Mouse (Mus musculus): ENCODE measurements around the gene Pth. TPM values are rescaled to one million over a fixed set of nuclear protein-coding genes. Genes with fewer than 3 reads are reported as not detected.
A peak's percentile ranks its signal among the peaks of the same experiment; 100 is the strongest.

Pth gene
- polyA plus RNA-seq, 1 experiment from 2014 or later: not detected

DNA sequence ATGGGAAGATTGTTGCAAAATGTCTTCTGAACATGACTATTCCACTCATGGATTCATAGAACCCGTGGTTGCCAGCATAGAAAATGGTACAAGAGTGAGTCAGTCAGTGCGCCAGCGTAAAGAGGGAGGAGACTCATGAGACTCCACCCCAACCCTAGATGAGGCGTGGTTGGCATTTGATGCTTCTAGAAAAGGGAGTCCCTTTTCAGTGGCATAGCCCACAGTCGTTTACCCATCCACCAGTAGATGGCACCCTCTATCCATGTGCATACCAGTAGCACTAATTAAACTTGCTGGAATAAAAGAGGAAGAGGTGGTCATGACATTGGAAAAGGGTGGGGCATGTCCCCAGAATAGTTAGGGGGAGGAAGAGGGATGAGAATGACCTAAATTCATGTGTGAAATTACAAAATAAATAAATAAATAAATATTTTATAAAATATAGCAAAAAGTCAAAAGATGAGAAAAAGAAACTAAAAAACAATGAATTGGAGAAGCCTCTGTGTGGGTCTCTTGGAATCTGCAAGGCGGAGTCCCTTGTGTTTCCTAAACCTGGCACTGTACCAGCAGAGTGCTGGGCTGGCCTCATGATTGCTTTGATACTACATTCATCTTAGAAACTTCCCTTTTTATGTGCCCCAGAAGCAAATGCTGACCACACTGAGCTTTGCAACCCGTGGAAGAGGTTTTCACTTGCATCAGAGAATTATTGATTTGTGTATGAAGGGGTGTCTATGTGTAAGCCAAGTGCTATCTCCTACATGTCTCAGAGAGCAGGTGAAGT, 10.3 kb downstream of the Pth start:
- ATAC-seq (peak; percentile 98), DNase-seq (peak; percentile 83)
- Histone ChIP-seq H3K36me3 (replicated peaks; ENCODE audit: insufficient read depth, low read length) (no peaks in the 10 kb centered on the region), H3K27ac (ENCODE audit: low read depth) (no peak overlapping the region), H3K9me3 (ENCODE audit: low read length) (no peaks in the 10 kb centered on the region), H3K27me3 (ENCODE audit: insufficient read depth, low read length) (no peaks in the 10 kb centered on the region), H3K4me2 (ENCODE audit: low read depth, low read length) (peak overlapping the region; percentile 40; the same call in 1 of the 2 replicates), H3K4me1 (ENCODE audit: insufficient read depth) (no peaks in the 10 kb centered on the region), H3K9ac (replicated peaks) (no peak overlapping the region), H3K4me3 (ENCODE audit: low read depth, low read length) (no peak overlapping the region)
- TF ChIP-seq CTCF (IDR thresholded peaks at IDR 0.05; ENCODE audit: low read depth): peak; percentile 97
- TF ChIP-seq EP300 (IDR thresholded peaks at IDR 0.05; ENCODE audit: low read depth): no peak
- WGBS (ENCODE audit: insufficient replicate concordance): 11% methylated on average over 7 of the region's 7 CpGs

- H3K4me3 ChIP-seq (ENCODE audit: low read depth, low read length): no peak overlapping the region
- H3K4me1 ChIP-seq (ENCODE audit: insufficient read depth): peaks cover 3% of the 10 kb centered on the region; the same call in 1 of the 2 replicates
- no peaks in the 10 kb centered on the region for H3K36me3 ChIP-seq (replicated peaks; ENCODE audit: insufficient read depth, low read length)
- no peak overlapping the region for H3K27ac ChIP-seq (ENCODE audit: low read depth)
- no peak overlapping the region for H3K4me2 ChIP-seq (ENCODE audit: low read depth, low read length)
- ATAC-seq: no peak
- H3K9me3 ChIP-seq (ENCODE audit: low read length): no peaks in the 10 kb centered on the region
- H3K9ac ChIP-seq (replicated peaks): no peak overlapping the region
- H3K27me3 ChIP-seq (ENCODE audit: insufficient read depth, low read length): no peaks in the 10 kb centered on the region
- no peak for DNase-seq
- TF ChIP-seq EP300 (IDR thresholded peaks at IDR 0.05; ENCODE audit: low read depth) (no peak), CTCF (IDR thresholded peaks at IDR 0.05; ENCODE audit: low read depth) (no peak)
- WGBS (ENCODE audit: insufficient replicate concordance): 81% methylated on average over 1 of the region's 1 CpGs
These were observed 15.7 kb downstream of the Pth start for GRCm38 (mm10) chr7:113372682-113373081.

- Histone ChIP-seq H3K4me3 (ENCODE audit: low read depth, low read length) (peak overlapping the region; percentile 69), H3K4me2 (ENCODE audit: low read depth, low read length) (peak overlapping the region; percentile 97), H3K4me1 (ENCODE audit: insufficient read depth) (peaks cover 3% of the 10 kb centered on the region; the same call in 1 of the 2 replicates), H3K9ac (replicated peaks) (peak overlapping the region; percentile 85), H3K27me3 (ENCODE audit: insufficient read depth, low read length) (no peaks in the 10 kb centered on the region), H3K36me3 (replicated peaks; ENCODE audit: insufficient read depth, low read length) (no peaks in the 10 kb centered on the region), H3K27ac (ENCODE audit: low read depth) (peak overlapping the region; percentile 86), H3K9me3 (ENCODE audit: low read length) (no peaks in the 10 kb centered on the region)
- under 1% methylated on average over 44 of the region's 44 CpGs for WGBS (ENCODE audit: insufficient replicate concordance)
- peak; percentile 67 for TF ChIP-seq CTCF (IDR thresholded peaks at IDR 0.05; ENCODE audit: low read depth)
- TF ChIP-seq EP300 (IDR thresholded peaks at IDR 0.05; ENCODE audit: low read depth): no peak
- DNase-seq (peak; percentile 86), ATAC-seq (peak; percentile 79)
These were observed 18.6 kb downstream of the Pth start for GRCm38 (mm10) chr7:113369620-113370340.

DNA sequence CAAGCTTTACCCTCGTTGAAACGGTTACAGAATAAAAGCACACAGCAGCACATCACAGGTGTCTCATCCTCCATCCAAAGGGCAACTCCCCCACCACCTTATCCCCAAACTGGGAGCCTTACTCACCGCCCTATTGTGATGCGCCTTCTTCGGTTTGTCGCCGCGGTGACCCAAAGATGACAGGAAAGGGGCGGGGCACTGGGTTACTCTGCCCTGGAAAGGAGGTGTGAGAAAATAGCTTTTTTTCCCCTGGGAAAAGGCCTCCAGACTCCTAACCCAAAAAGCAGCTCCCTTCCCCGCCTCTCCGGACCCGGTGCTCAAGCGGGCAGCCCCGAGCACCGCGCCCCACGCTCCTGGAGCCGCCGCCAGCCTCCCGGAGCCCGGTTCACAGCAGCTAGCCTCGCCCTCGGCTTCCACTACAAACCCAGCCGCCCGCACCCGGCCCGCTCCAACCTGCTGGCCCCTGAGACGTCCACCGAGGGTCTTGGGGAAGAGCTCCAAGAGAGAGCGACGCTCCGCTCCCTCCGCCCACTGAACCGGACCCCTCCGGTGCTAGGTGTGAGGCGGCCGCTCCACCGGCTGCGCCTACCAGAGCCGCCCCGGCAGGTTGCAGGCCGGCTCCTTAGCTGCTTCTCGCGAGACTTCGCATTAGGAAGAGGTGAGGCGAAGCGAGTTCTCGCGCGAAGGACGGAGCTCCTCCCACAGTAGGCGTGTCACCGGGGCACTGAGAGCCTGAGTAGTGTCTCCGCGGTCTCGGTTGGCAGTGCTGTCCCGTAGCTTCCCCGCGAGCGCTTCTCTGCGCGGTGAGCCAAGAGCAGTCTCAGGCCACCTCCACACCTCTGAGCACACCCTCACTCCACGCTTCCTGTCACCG, 19.4 kb downstream of the Pth start, which contains the start of gene Btbd10:
Btbd10 (minus strand) TSS at position 647 of the 874 bp plus-strand sequence.
- no peaks in the 10 kb centered on the region for H3K27me3 ChIP-seq (ENCODE audit: insufficient read depth, low read length)
- no peaks in the 10 kb centered on the region for H3K36me3 ChIP-seq (replicated peaks; ENCODE audit: insufficient read depth, low read length)
- ATAC-seq (peak; percentile 98), DNase-seq (peak; percentile 99)
- WGBS (ENCODE audit: insufficient replicate concordance): 0% methylated on average over 64 of the region's 64 CpGs
- peak; percentile 86 for TF ChIP-seq EP300 (IDR thresholded peaks at IDR 0.05; ENCODE audit: low read depth)
- peak; percentile 9; the same call in 1 of the 2 replicates for TF ChIP-seq CTCF (IDR thresholded peaks at IDR 0.05; ENCODE audit: low read depth)
- peak within 1 kb of the TSS; percentile 97 for H3K4me2 ChIP-seq (ENCODE audit: low read depth, low read length)
- peak within 1 kb of the TSS; percentile 86 for H3K27ac ChIP-seq (ENCODE audit: low read depth)
- peak within 1 kb of the TSS; percentile 69 for H3K4me3 ChIP-seq (ENCODE audit: low read depth, low read length)
- H3K9me3 ChIP-seq (ENCODE audit: low read length): no peaks in the 10 kb centered on the region
- peaks cover 3% of the 10 kb centered on the region; the same call in 1 of the 2 replicates for H3K4me1 ChIP-seq (ENCODE audit: insufficient read depth)
- H3K9ac ChIP-seq (replicated peaks): peak within 1 kb of the TSS; percentile 85

- TF ChIP-seq EP300 (IDR thresholded peaks at IDR 0.05; ENCODE audit: low read depth) (no peak), CTCF (IDR thresholded peaks at IDR 0.05; ENCODE audit: low read depth) (no peak)
- no peaks in the 10 kb centered on the region for H3K9me3 ChIP-seq (ENCODE audit: low read length)
- no peak overlapping the region for H3K4me3 ChIP-seq (ENCODE audit: low read depth, low read length)
- H3K4me2 ChIP-seq (ENCODE audit: low read depth, low read length): peak overlapping the region; percentile 13
- 57% methylated on average over 4 of the region's 4 CpGs for WGBS (ENCODE audit: insufficient replicate concordance)
- DNase-seq: no peak
- no peak overlapping the region for H3K9ac ChIP-seq (replicated peaks)
- no peaks in the 10 kb centered on the region for H3K36me3 ChIP-seq (replicated peaks; ENCODE audit: insufficient read depth, low read length)
- H3K4me1 ChIP-seq (ENCODE audit: insufficient read depth): peaks cover 3% of the 10 kb centered on the region; the same call in 1 of the 2 replicates
- H3K27me3 ChIP-seq (ENCODE audit: insufficient read depth, low read length): no peaks in the 10 kb centered on the region
- H3K27ac ChIP-seq (ENCODE audit: low read depth): no peak overlapping the region
- no peak for ATAC-seq
These were observed 20.9 kb downstream of the Pth start for GRCm38 (mm10) chr7:113367440-113367839.
